In the genomic region with DNA sequence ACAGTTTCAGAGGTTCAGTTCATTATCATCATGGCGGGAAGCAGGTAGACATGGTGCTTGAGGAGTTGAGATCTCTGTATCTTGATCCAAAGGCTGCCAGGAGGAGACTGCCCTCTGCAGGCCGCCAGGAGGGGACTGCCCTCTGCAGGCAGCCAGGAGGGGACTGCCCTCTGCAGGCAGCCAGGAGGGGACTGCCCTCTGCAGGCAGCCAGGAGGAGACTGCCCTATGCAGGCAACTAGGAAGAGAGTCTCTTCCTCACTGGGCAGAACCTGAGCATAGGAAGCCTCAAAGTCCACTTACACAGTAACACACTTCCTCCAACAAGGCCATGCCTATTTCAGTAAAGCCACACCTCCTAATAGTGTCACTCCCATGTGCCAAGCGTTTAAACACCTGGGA, we compare ENCODE assay signal across 9 mouse cellular contexts.
DNase-seq lines count a peak whose midpoint lies in the region; ATAC-seq and TF ChIP-seq lines count a peak whose summit lies in the region.
"Had no signal": no experiment of that assay in that cellular context is flagged by ENCODE, and none has a peak within 500 bp of the region (broad histone marks: within the 10 kb centered on the region; RNA-seq: fewer than 3 reads in every experiment).

No protein-coding gene starts in this region.

- H3K4me3 ChIP-seq in hindbrain, embryonic 11.5 days (ENCODE audit: low read depth, low read length), result no peak overlapping the region
- H3K4me3 ChIP-seq in hindbrain, embryonic 12.5 days, result no peak overlapping the region
- H3K4me3 ChIP-seq in E14TG2a.4 (replicated peaks; ENCODE audit: low read length), result no peak overlapping the region
- H3K4me3 ChIP-seq in lung, postnatal 0 days (ENCODE audit: low read depth, low read length), result no peak overlapping the region
- no peak overlapping the region for H3K4me3 ChIP-seq in forebrain, embryonic 11.5 days (ENCODE audit: low read depth, low read length)
- H3K4me3 ChIP-seq: neural tube, embryonic 12.5 days had no signal

- no peak overlapping the region for H3K9ac ChIP-seq in hindbrain, embryonic 11.5 days (ENCODE audit: low read depth, low read length)
- no peak overlapping the region for H3K9ac ChIP-seq in hindbrain, embryonic 12.5 days
- H3K9ac ChIP-seq in lung, postnatal 0 days (replicated peaks; ENCODE audit: low read depth), result no peak overlapping the region
- no peak overlapping the region for H3K9ac ChIP-seq in forebrain, embryonic 11.5 days (ENCODE audit: low read length)
- H3K9ac ChIP-seq: neural tube, embryonic 12.5 days had no signal

- peak; percentile 22 for DNase-seq in hindbrain, embryonic 11.5 days (ENCODE audit: low spot score)
- peak; percentile 7 for DNase-seq in c-Kit-positive CD71-negative TER-119-negative erythroid progenitor cells, embryonic 14.5 days (ENCODE audit: low read depth)
- no peak for DNase-seq in lung, postnatal 0 days (ENCODE audit: low spot score)
- no peak for DNase-seq in right cerebral cortex, postnatal 10 days (ENCODE audit: low spot score in 2 of 2)
- DNase-seq in forebrain, embryonic 11.5 days (ENCODE audit: low spot score), result no peak
- DNase-seq in spleen, postnatal 14 days (ENCODE audit: low spot score in 2 of 2), result no peak

- H3K4me2 ChIP-seq in hindbrain, embryonic 11.5 days (replicated peaks; ENCODE audit: low read depth, low read length), result no peak overlapping the region
- H3K4me2 ChIP-seq in hindbrain, embryonic 12.5 days (replicated peaks), result no peak overlapping the region
- no peak overlapping the region for H3K4me2 ChIP-seq in lung, postnatal 0 days (replicated peaks; ENCODE audit: low read depth, low read length)
- no peak overlapping the region for H3K4me2 ChIP-seq in forebrain, embryonic 11.5 days (ENCODE audit: low read depth, low read length, severe bottlenecking)
- H3K4me2 ChIP-seq: neural tube, embryonic 12.5 days had no signal

- ATAC-seq in hindbrain, embryonic 11.5 days (ENCODE audit: low FRiP score), result no peak
- ATAC-seq in hindbrain, embryonic 12.5 days (ENCODE audit: low FRiP score), result no peak
- ATAC-seq in lung, postnatal 0 days, result no peak
- no peak for ATAC-seq in forebrain, embryonic 11.5 days (replicated peaks; ENCODE audit: low FRiP score)

- peak; percentile 55 for TF ChIP-seq CTCF in E14TG2a.4 (conservative IDR thresholded peaks at IDR 0.05; ENCODE audit: low read length)
- TF ChIP-seq CTCF in lung, postnatal 0 days (IDR thresholded peaks at IDR 0.05), result peak; percentile 77

- no peak overlapping the region for H3K27ac ChIP-seq in hindbrain, embryonic 11.5 days (ENCODE audit: low read depth, low read length)
- H3K27ac ChIP-seq in hindbrain, embryonic 12.5 days, result no peak overlapping the region
- H3K27ac ChIP-seq in lung, postnatal 0 days (ENCODE audit: low read length), result no peak overlapping the region
- H3K27ac ChIP-seq in forebrain, embryonic 11.5 days (ENCODE audit: low read depth, low read length), result no peak overlapping the region
- H3K27ac ChIP-seq: neural tube, embryonic 12.5 days had no signal

- no peak for TF ChIP-seq EP300 in lung, postnatal 0 days (IDR thresholded peaks at IDR 0.05)

- 51% methylated on average over 3 of the region's 3 CpGs for WGBS in hindbrain, embryonic 11.5 days
- WGBS in hindbrain, embryonic 12.5 days, result 48% methylated on average over 3 of the region's 3 CpGs
- 48% methylated on average over 3 of the region's 3 CpGs for WGBS in lung, postnatal 0 days
- 46% methylated on average over 3 of the region's 3 CpGs for WGBS in forebrain, embryonic 11.5 days

- H3K9me3 ChIP-seq in hindbrain, embryonic 11.5 days (ENCODE audit: control insufficient read depth, low read length), result no peaks in the 10 kb centered on the region
- no peaks in the 10 kb centered on the region for H3K9me3 ChIP-seq in hindbrain, embryonic 12.5 days (replicated peaks)
- no peaks in the 10 kb centered on the region for H3K9me3 ChIP-seq in E14TG2a.4 (ENCODE audit: low read length)
- H3K9me3 ChIP-seq in lung, postnatal 0 days (ENCODE audit: low read length), result no peaks in the 10 kb centered on the region
- H3K9me3 ChIP-seq in forebrain, embryonic 11.5 days (ENCODE audit: control insufficient read depth, low read length), result no peaks in the 10 kb centered on the region
- H3K9me3 ChIP-seq: neural tube, embryonic 12.5 days had no signal

- no peaks in the 10 kb centered on the region for H3K4me1 ChIP-seq in hindbrain, embryonic 11.5 days (replicated peaks; ENCODE audit: control insufficient read depth, insufficient read depth, low read length)
- peaks cover 9% of the 10 kb centered on the region; the same call in 1 of the 2 replicates for H3K4me1 ChIP-seq in hindbrain, embryonic 12.5 days
- peaks cover 9% of the 10 kb centered on the region; the same call in 1 of the 2 replicates for H3K4me1 ChIP-seq in E14TG2a.4 (replicated peaks; ENCODE audit: low read depth, low read length)
- H3K4me1 ChIP-seq in lung, postnatal 0 days (ENCODE audit: insufficient read depth, low read depth, low read length), result no peaks in the 10 kb centered on the region
- peaks cover 2% of the 10 kb centered on the region; the same call in 1 of the 2 replicates for H3K4me1 ChIP-seq in forebrain, embryonic 11.5 days (replicated peaks; ENCODE audit: control insufficient read depth, insufficient read depth, low read length)

- H3K36me3 ChIP-seq in hindbrain, embryonic 11.5 days (ENCODE audit: control insufficient read depth, insufficient read depth, low read length), result no peaks in the 10 kb centered on the region
- H3K36me3 ChIP-seq in hindbrain, embryonic 12.5 days, result peaks cover 6% of the 10 kb centered on the region; the same call in 1 of the 2 replicates
- no peaks in the 10 kb centered on the region for H3K36me3 ChIP-seq in E14TG2a.4 (ENCODE audit: insufficient read depth, low read length)
- H3K36me3 ChIP-seq in lung, postnatal 0 days (ENCODE audit: insufficient read depth, low read length), result no peaks in the 10 kb centered on the region
- H3K36me3 ChIP-seq in forebrain, embryonic 11.5 days (ENCODE audit: control insufficient read depth, insufficient read depth, low read length), result no peaks in the 10 kb centered on the region

- H3K27me3 ChIP-seq in hindbrain, embryonic 11.5 days (ENCODE audit: control insufficient read depth, insufficient read depth, low read length), result no peaks in the 10 kb centered on the region
- H3K27me3 ChIP-seq in hindbrain, embryonic 12.5 days, result no peaks in the 10 kb centered on the region
- H3K27me3 ChIP-seq in E14TG2a.4 (ENCODE audit: insufficient read depth, low read length), result peaks cover 2% of the 10 kb centered on the region; the same call in 1 of the 2 replicates
- H3K27me3 ChIP-seq in lung, postnatal 0 days (replicated peaks; ENCODE audit: insufficient read depth, low read length), result no peaks in the 10 kb centered on the region
- peaks cover 44% of the 10 kb centered on the region for H3K27me3 ChIP-seq in forebrain, embryonic 11.5 days (ENCODE audit: control insufficient read depth, insufficient read depth, low read length)
- H3K27me3 ChIP-seq: neural tube, embryonic 12.5 days had no signal

Comparison
In these comparisons a context has a peak if more than half of its experiments do, and no peak if none do; other contexts are left out.
1. DNase-seq: peak in hindbrain, embryonic 11.5 days (single experiment) and c-Kit-positive CD71-negative TER-119-negative erythroid progenitor cells, embryonic 14.5 days (single experiment); none in lung, postnatal 0 days (single experiment), right cerebral cortex, postnatal 10 days (0 of 2), forebrain, embryonic 11.5 days (single experiment) and spleen, postnatal 14 days (0 of 2).